Mouse (Mus musculus) layer of hippocampus, adult 2 months (tissue): ENCODE measurements around the gene Plac1. TPM values are rescaled to one million over a fixed set of nuclear protein-coding genes. Genes with fewer than 3 reads are reported as not detected.
A peak's percentile ranks its signal among the peaks of the same experiment; 100 is the strongest.
"Not testable (repeated sequence)": the region's sequence is repeated elsewhere in the genome, so short reads cannot be mapped to it uniquely, and the experiment has no call there.

ENCODE experiments used
- DNase-seq, 2 experiments: peaks; one replicate each; pipeline ENCODE4 v3.0.0; 2022; ENCODE audit warnings: low spot score in 2 of 2
- H3K27ac ChIP-seq: fragments of 200-600 bp; 2 replicates; pipeline ENCODE4 v1.8.1; 2022
- H3K4me3 ChIP-seq: fragments of 200-600 bp; 2 replicates; pipeline ENCODE4 v1.8.1; 2022; ENCODE audit warnings: mild to moderate bottlenecking
- CTCF ChIP-seq: fragments of 200-600 bp; conservative IDR thresholded peaks from 2 replicates; pipeline ENCODE4 v1.8.1; 2022; ENCODE audit warnings: antibody characterized with exemption, mild to moderate bottlenecking, moderate library complexity
- microRNA-seq, 2 experiments: library from miRNA; unstranded; fragments of <30 nt; microRNA quantifications; one replicate each; pipeline ENCODE4 v1.2.0; 2021
- total RNA-seq, 2 experiments: library from RNA; stranded (reverse); gene quantifications; 2 replicates each; pipeline ENCODE4 v1.2.3; 2021

Gene Plac1
- total RNA-seq, 2 experiments from 2014 or later, result not detected

GRCm38 (mm10) chrX:53041006-53041405 lies 198.9 kb downstream of the Plac1 start:
- no peak for TF ChIP-seq CTCF
- Histone ChIP-seq H3K27ac (no peak overlapping the region), H3K4me3 (no peak overlapping the region)
- no peak for DNase-seq

GRCm38 (mm10) chrX:53040138-53040537 lies 199.8 kb downstream of the Plac1 start:
- no peak for TF ChIP-seq CTCF
- no peak for DNase-seq
- Histone ChIP-seq H3K27ac (no peak overlapping the region), H3K4me3 (no peak overlapping the region)

- no peak for TF ChIP-seq CTCF
- Histone ChIP-seq H3K27ac (no peak overlapping the region), H3K4me3 (no peak overlapping the region)
- no peak for DNase-seq
These were observed 200.3 kb downstream of the Plac1 start for GRCm38 (mm10) chrX:53039651-53040050.

- no peak for TF ChIP-seq CTCF
- H3K4me3 ChIP-seq, result no peak overlapping the region
- no peak for DNase-seq
- no peak overlapping the region for H3K27ac ChIP-seq
These were observed 201.7 kb downstream of the Plac1 start for GRCm38 (mm10) chrX:53038194-53038593.

GRCm38 (mm10) chrX:53029559-53029958 lies 210.4 kb downstream of the Plac1 start:
- DNase-seq, result no peak
- no peak for TF ChIP-seq CTCF
- H3K4me3 ChIP-seq, result no peak overlapping the region
- H3K27ac ChIP-seq, result no peak overlapping the region

DNA sequence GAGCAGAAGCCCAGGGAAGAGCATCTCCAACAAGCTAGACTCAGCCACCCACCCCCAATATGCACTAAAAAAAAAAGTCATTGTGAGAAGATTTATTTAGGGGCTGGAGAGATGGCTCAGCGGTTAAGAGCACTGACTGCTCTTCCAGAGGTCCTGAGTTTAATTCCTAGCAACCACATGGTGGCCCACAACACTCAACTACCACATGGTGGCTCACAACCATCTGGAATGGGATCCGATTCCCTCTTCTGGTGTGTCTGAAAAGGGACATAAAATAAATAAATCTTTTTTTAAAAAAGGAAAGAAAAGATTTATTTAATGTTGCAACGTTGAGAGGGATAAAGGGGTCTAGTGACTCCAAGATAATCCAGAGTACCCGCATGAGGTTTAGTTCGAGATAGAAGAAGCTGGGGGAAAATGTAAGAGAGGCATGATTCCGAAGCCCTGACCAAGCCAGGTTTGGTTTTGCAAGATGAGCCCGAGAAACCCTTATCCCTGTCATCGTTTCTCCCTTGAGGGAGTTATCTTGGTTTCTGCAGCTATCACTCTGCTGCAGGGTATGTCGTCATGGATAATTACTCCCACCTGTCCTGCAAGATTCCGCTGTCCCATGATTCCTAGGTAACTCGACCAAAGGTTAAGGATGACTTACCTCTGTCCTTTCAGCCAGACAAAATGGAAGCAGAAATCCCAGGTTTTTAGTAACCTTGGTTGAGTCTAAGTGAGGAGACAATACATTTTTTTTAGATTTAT lies 214.3 kb downstream of the Plac1 start:
- Histone ChIP-seq H3K27ac (no peak overlapping the region), H3K4me3 (no peak overlapping the region)
- peak; percentile 49 for TF ChIP-seq CTCF
- no peak for DNase-seq

DNA sequence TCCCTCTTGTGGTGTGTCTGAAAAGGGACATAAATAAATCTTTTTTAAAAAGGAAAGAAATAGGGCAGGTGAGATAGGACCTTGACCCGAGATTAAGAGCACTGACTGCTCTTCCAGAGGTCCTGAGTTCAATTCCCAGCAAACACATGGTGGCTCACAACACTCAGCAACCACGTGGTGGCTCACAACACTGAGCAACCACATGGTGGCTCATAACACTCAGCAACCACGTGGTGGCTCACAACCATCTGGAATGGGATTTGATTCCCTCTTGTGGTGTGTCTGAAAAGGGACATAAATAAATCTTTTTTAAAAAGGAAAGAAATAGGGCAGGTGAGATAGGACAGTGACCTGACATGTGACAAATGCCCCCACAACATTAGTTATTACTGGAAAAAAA lies 215.6 kb downstream of the Plac1 start:
- H3K27ac ChIP-seq, H3K4me3 ChIP-seq, DNase-seq: not testable (repeated sequence)
- peak; percentile 47 for TF ChIP-seq CTCF

GRCm38 (mm10) chrX:53023021-53023420 lies 216.9 kb downstream of the Plac1 start:
- DNase-seq, result no peak
- H3K27ac ChIP-seq, result no peak overlapping the region
- TF ChIP-seq CTCF, result no peak

More at GRCm38 (mm10) chrX:53023021-53023420, 216.9 kb downstream of the Plac1 start:
- H3K4me3 ChIP-seq, result no peak overlapping the region

Small RNAs within 50 kb of the gene (microRNA-seq; reads per million reads assigned to microRNA genes)
- gene Mir322 (801 to 924 reads per million in 2 experiments), gene Mir351 (145 to 196 reads per million in 2 experiments), gene Mir450-1 (0 to 0.32 reads per million in 2 experiments), gene Mir450-2 (0 to 0.37 reads per million in 2 experiments), gene Mir450b (2.6 to 3.9 reads per million in 2 experiments), gene Mir503 (11.2 to 17.7 reads per million in 2 experiments), gene Mir542 (24.0 to 27.1 reads per million in 2 experiments)

Other genes with a start within 250 kb of the Plac1 start
- gene Fam122b, start 29.7 kb upstream of the Plac1 start, total RNA-seq, result 1 to 10 TPM; 3.0 to 3.7 TPM
- not detected for gene Fam122c, start 33.3 kb upstream of the Plac1 start, total RNA-seq
- gene Mospd1, start 130.4 kb upstream of the Plac1 start, total RNA-seq, result 10 to 100 TPM in 1 of 2 experiments, 1 to 10 TPM in 1; 9.7 to 12.4 TPM
- gene Etd, start 194.8 kb upstream of the Plac1 start, total RNA-seq, result not detected